Mouse (Mus musculus): ENCODE measurements around the gene Tram2. TPM values are rescaled to one million over a fixed set of nuclear protein-coding genes. Genes with fewer than 3 reads are reported as not detected.

The Tram2 gene
- total RNA-seq (2017): 3.3 and 4.9 TPM in 2 replicates

- ATAC-seq (ENCODE audit: extremely low read depth, insufficient number of reproducible peaks, low FRiP score, poor library complexity, severe bottlenecking): peak; percentile 86
Observed at GRCm38 (mm10) chr1:21079217-21079773, at the start of gene Tram2. Tram2 (minus strand) TSS chr1:21079229.

GRCm38 (mm10) chr1:21124713-21125336 lies 45.8 kb upstream of the Tram2 start:
- ATAC-seq (ENCODE audit: extremely low read depth, insufficient number of reproducible peaks, low FRiP score, poor library complexity, severe bottlenecking): no peak

- no peak for ATAC-seq (ENCODE audit: extremely low read depth, insufficient number of reproducible peaks, low FRiP score, poor library complexity, severe bottlenecking)
Observed at GRCm38 (mm10) chr1:21103784-21104183, 24.8 kb upstream of the Tram2 start.

- ATAC-seq (ENCODE audit: extremely low read depth, insufficient number of reproducible peaks, low FRiP score, poor library complexity, severe bottlenecking): peak; percentile 65; the same call in 1 of the 2 replicates
Observed at GRCm38 (mm10) chr1:21101221-21102006, 22.4 kb upstream of the Tram2 start.

- ATAC-seq (ENCODE audit: extremely low read depth, insufficient number of reproducible peaks, low FRiP score, poor library complexity, severe bottlenecking): no peak
Observed at GRCm38 (mm10) chr1:21100726-21101125, 21.7 kb upstream of the Tram2 start.

GRCm38 (mm10) chr1:21097001-21097989 lies 18.3 kb upstream of the Tram2 start:
- no peak for ATAC-seq (ENCODE audit: extremely low read depth, insufficient number of reproducible peaks, low FRiP score, poor library complexity, severe bottlenecking)

GRCm38 (mm10) chr1:21094644-21095215 lies 15.7 kb upstream of the Tram2 start:
- ATAC-seq (ENCODE audit: extremely low read depth, insufficient number of reproducible peaks, low FRiP score, poor library complexity, severe bottlenecking): no peak

- no peak for ATAC-seq (ENCODE audit: extremely low read depth, insufficient number of reproducible peaks, low FRiP score, poor library complexity, severe bottlenecking)
Observed at GRCm38 (mm10) chr1:21089661-21090117, 10.7 kb upstream of the Tram2 start.

GRCm38 (mm10) chr1:21086291-21086690 lies 7.3 kb upstream of the Tram2 start:
- ATAC-seq (ENCODE audit: extremely low read depth, insufficient number of reproducible peaks, low FRiP score, poor library complexity, severe bottlenecking): no peak

- ATAC-seq (ENCODE audit: extremely low read depth, insufficient number of reproducible peaks, low FRiP score, poor library complexity, severe bottlenecking): no peak
Observed at GRCm38 (mm10) chr1:21084661-21085060, 5.6 kb upstream of the Tram2 start.

- ATAC-seq (ENCODE audit: extremely low read depth, insufficient number of reproducible peaks, low FRiP score, poor library complexity, severe bottlenecking): no peak
Observed at GRCm38 (mm10) chr1:21080362-21080761, 1.3 kb upstream of the Tram2 start.

- ATAC-seq (ENCODE audit: extremely low read depth, insufficient number of reproducible peaks, low FRiP score, poor library complexity, severe bottlenecking): no peak
Observed at GRCm38 (mm10) chr1:21078481-21079214, 381 bp downstream of the Tram2 start.

GRCm38 (mm10) chr1:21077619-21078018 lies 1.4 kb downstream of the Tram2 start:
- ATAC-seq (ENCODE audit: extremely low read depth, insufficient number of reproducible peaks, low FRiP score, poor library complexity, severe bottlenecking): no peak

GRCm38 (mm10) chr1:21077191-21077590 lies 1.8 kb downstream of the Tram2 start:
- no peak for ATAC-seq (ENCODE audit: extremely low read depth, insufficient number of reproducible peaks, low FRiP score, poor library complexity, severe bottlenecking)

- no peak for ATAC-seq (ENCODE audit: extremely low read depth, insufficient number of reproducible peaks, low FRiP score, poor library complexity, severe bottlenecking)
Observed at GRCm38 (mm10) chr1:21075986-21076495, 3.0 kb downstream of the Tram2 start.

GRCm38 (mm10) chr1:21074231-21074630 lies 4.8 kb downstream of the Tram2 start:
- no peak for ATAC-seq (ENCODE audit: extremely low read depth, insufficient number of reproducible peaks, low FRiP score, poor library complexity, severe bottlenecking)

- no peak for ATAC-seq (ENCODE audit: extremely low read depth, insufficient number of reproducible peaks, low FRiP score, poor library complexity, severe bottlenecking)
Observed at GRCm38 (mm10) chr1:21072875-21073444, 6.1 kb downstream of the Tram2 start.

All from neutrophil, adult 5-6 weeks (primary cell).